Comparison of ENCODE assay signal across 9 mouse cellular contexts in genomic region chr6:108532486-108533179, GRCm38 (mm10).
DNase-seq lines count a peak whose midpoint lies in the region; ATAC-seq and TF ChIP-seq lines count a peak whose summit lies in the region.
"Had no signal": no experiment of that assay in that cellular context is flagged by ENCODE, and none has a peak within 500 bp of the region (broad histone marks: within the 10 kb centered on the region; RNA-seq: fewer than 3 reads in every experiment).

No protein-coding gene starts in this region.

- H3K27ac ChIP-seq in intestine, postnatal 0 days (ENCODE audit: low read depth, low read length), result peak overlapping the region; percentile 93
- no peak overlapping the region for H3K27ac ChIP-seq in forebrain, postnatal 0 days (ENCODE audit: low read depth, low read length)

- no peaks in the 10 kb centered on the region for H3K27me3 ChIP-seq in intestine, postnatal 0 days (replicated peaks; ENCODE audit: control insufficient read depth, insufficient read depth, low read length)
- H3K27me3 ChIP-seq in forebrain, postnatal 0 days (ENCODE audit: insufficient read depth, low read length), result no peaks in the 10 kb centered on the region
- H3K27me3 ChIP-seq: Patski had no signal

- peak overlapping the region; percentile 37 for H3K4me2 ChIP-seq in intestine, postnatal 0 days (replicated peaks; ENCODE audit: low read depth)
- no peak overlapping the region for H3K4me2 ChIP-seq in forebrain, postnatal 0 days (ENCODE audit: low read depth)

- 46% methylated on average over 10 of the region's 10 CpGs for WGBS in intestine, postnatal 0 days
- WGBS in forebrain, postnatal 0 days, result 80% methylated on average over 10 of the region's 10 CpGs

- TF ChIP-seq CTCF in intestine, postnatal 0 days (IDR thresholded peaks at IDR 0.05; ENCODE audit: low read depth), result no peak
- TF ChIP-seq CTCF in forebrain, postnatal 0 days (IDR thresholded peaks at IDR 0.05; ENCODE audit: low read depth), result no peak

- peak; percentile 54 for ATAC-seq in intestine, postnatal 0 days
- ATAC-seq in forebrain, postnatal 0 days, result no peak
- ATAC-seq: Patski had no signal

- no peak overlapping the region for H3K9ac ChIP-seq in intestine, postnatal 0 days (ENCODE audit: low read depth, low read length)
- no peak overlapping the region for H3K9ac ChIP-seq in forebrain, postnatal 0 days

- H3K36me3 ChIP-seq in intestine, postnatal 0 days (ENCODE audit: control insufficient read depth, insufficient read depth), result no peaks in the 10 kb centered on the region; the same call in 1 of the 2 replicates
- H3K36me3 ChIP-seq in forebrain, postnatal 0 days (ENCODE audit: insufficient read depth), result no peaks in the 10 kb centered on the region

- no peaks in the 10 kb centered on the region for H3K9me3 ChIP-seq in intestine, postnatal 0 days (ENCODE audit: control insufficient read depth)
- H3K9me3 ChIP-seq in forebrain, postnatal 0 days (ENCODE audit: low read length), result no peaks in the 10 kb centered on the region

- H3K4me3 ChIP-seq in intestine, postnatal 0 days (ENCODE audit: low read depth, low read length), result no peak overlapping the region
- H3K4me3 ChIP-seq in forebrain, postnatal 0 days (ENCODE audit: low read depth, low read length), result no peak overlapping the region

- H3K4me1 ChIP-seq in intestine, postnatal 0 days (replicated peaks; ENCODE audit: control insufficient read depth, insufficient read depth, low read length), result peaks cover 12% of the 10 kb centered on the region; the same call in 1 of the 2 replicates
- no peaks in the 10 kb centered on the region for H3K4me1 ChIP-seq in forebrain, postnatal 0 days (ENCODE audit: insufficient read depth)

- peak; percentile 35 to 64 for DNase-seq in urinary bladder, postnatal 36 days (ENCODE audit: low spot score in 2 of 2)
- no peak for DNase-seq in urinary bladder, postnatal 4 days (ENCODE audit: low spot score in 2 of 2)
- DNase-seq in lung, adult 18-20 months, result peak; percentile 77 to 82
- DNase-seq in frontal cortex, postnatal 10 days (ENCODE audit: low spot score in 2 of 2), result no peak
- DNase-seq in ovary, adult 18-20 months (ENCODE audit: low spot score), result no peak
- no peak for DNase-seq in cerebellum, postnatal 10 days
- no peak for DNase-seq in forebrain, postnatal 0 days

Comparison
In these comparisons a context has a peak if more than half of its experiments do, and no peak if none do; other contexts are left out.
1. DNase-seq: peak in urinary bladder, postnatal 36 days (2 of 2) and lung, adult 18-20 months (2 of 2); none in urinary bladder, postnatal 4 days (0 of 2), frontal cortex, postnatal 10 days (0 of 2), ovary, adult 18-20 months (single experiment), cerebellum, postnatal 10 days (0 of 2) and forebrain, postnatal 0 days (single experiment).